Mouse (Mus musculus) retina, adult 2 months (tissue): ENCODE results near the gene Olfr872.
"Not testable (repeated sequence)": the region's sequence is repeated elsewhere in the genome, so short reads cannot be mapped to it uniquely, and the experiment has no call there.

Experiments
- DNase-seq: peaks from one replicate; pipeline ENCODE4 v3.0.0-alpha.2; 2012; ENCODE audit warnings: low read depth, low spot score

Olfr872 gene

GRCm38 (mm10) chr9:20236819-20237218, at the start of gene Olfr872:
Gene Olfr872, plus strand, starts transcription at chr9:20237119.
- no peak for DNase-seq

GRCm38 (mm10) chr9:20202131-20202530, 34.8 kb upstream of the Olfr872 start:
- no peak for DNase-seq

GRCm38 (mm10) chr9:20203413-20203984, 33.4 kb upstream of the Olfr872 start:
- DNase-seq, result not testable (repeated sequence)

- no peak for DNase-seq
Observed at GRCm38 (mm10) chr9:20210812-20211211, 26.1 kb upstream of the Olfr872 start.

GRCm38 (mm10) chr9:20211477-20211876, 25.4 kb upstream of the Olfr872 start:
- DNase-seq, result no peak

GRCm38 (mm10) chr9:20211907-20212306, 25.0 kb upstream of the Olfr872 start, which contains the start of gene Olfr871:
Gene Olfr871, plus strand, starts transcription at chr9:20212207.
- no peak for DNase-seq

GRCm38 (mm10) chr9:20237378-20237777, 459 bp downstream of the Olfr872 start:
- no peak for DNase-seq

- no peak for DNase-seq
Observed at GRCm38 (mm10) chr9:20282051-20282450, 45.1 kb downstream of the Olfr872 start, which contains the start of gene Olfr39. Gene Olfr39, plus strand, starts transcription at chr9:20282351.

GRCm38 (mm10) chr9:20295562-20295961, 58.6 kb downstream of the Olfr872 start:
- DNase-seq, result not testable (repeated sequence)

- DNase-seq, result no peak
Observed at GRCm38 (mm10) chr9:20298232-20298631, 61.3 kb downstream of the Olfr872 start, which contains the start of gene Olfr873. Gene Olfr873, plus strand, starts transcription at chr9:20298532.
